Mouse (Mus musculus) thymus, adult 2 months (tissue): ENCODE measurements around the gene Rrp36.

ENCODE experiments used
- CTCF ChIP-seq: fragments of 200-500 bp; IDR thresholded peaks from 2 replicates; pipeline ENCODE4 v1.5.1; 2012; ENCODE audit warnings: mild to moderate bottlenecking, control low read depth, low read length, moderate library complexity, borderline replicate concordance; ENCODE audit not compliant: control insufficient read depth, poor library complexity, insufficient read depth; ENCODE audit errors: extremely low read depth
- POLR2A ChIP-seq: fragments of 200-500 bp; IDR thresholded peaks from 2 replicates; pipeline ENCODE4 v1.6.1; 2012; ENCODE audit warnings: mild to moderate bottlenecking, low read length, control low read depth, moderate library complexity; ENCODE audit not compliant: control insufficient read depth, poor library complexity, insufficient read depth; ENCODE audit errors: extremely low read depth

DNA sequence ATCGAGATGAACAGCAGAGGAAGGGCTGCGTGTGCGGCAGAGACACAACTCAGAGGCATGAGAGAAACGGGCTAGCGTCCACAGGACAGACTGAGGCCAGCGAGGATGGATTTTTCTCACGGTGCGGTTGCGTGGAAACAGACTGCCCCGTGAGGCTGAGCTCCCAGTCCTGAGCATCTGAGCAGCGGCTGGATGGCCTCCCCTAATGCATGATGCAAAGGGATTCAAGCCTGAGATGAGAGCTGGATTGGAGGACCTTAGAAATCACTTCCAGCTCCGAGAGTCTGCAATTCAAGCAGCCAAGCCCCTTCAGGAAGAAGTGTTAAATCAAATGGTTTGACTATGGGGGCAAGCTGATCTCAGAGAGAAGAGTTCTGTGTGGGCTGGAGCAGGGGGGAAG, 27.3 kb upstream of the Rrp36 start:
- TF ChIP-seq CTCF (no peak), POLR2A (no peak)
